Mouse (Mus musculus): ENCODE measurements at regions not wholly inside any gene's neighbourhood (a gene's known extent, or its start where the extent isn't known, plus 50 kb on each side); places are given as distances from the start of the nearest gene placed in this dataset.

DNA sequence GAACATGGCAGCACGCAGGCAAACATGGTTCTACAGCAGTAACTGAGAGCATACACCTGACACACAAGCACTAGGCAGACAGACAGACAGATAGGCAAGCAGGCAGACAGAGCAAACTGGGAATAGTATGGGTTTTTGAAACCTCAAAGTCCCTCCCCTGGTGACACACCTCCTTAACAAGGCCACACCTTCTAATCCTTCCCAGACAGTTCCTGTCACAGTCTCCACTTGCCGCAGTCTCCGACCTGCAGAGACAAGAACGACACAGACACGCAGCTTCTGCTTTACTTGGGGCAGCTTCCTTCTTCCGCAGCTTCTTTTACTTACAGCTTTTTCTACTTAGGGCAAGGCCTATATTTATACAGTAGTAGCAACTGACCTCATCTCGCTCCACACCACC lies 155.9 kb upstream of the Cadm1 start:
- TF ChIP-seq CTCF (IDR thresholded peaks at IDR 0.05): no peak
- no peak for TF ChIP-seq EP300 (IDR thresholded peaks at IDR 0.05; ENCODE audit: insufficient read depth, low read depth, low read length)

Data from heart, adult 2 months (tissue).